Mouse (Mus musculus) megakaryocyte, embryonic 14.5 days (primary cell): ENCODE data around the gene Ap1s3.

Experiments used
- FLI1 ChIP-seq: IDR thresholded peaks from 2 replicates; pipeline ENCODE4 v1.6.1; 2012; ENCODE audit warnings: low read length, inconsistent platforms, mixed read lengths
- GATA1 ChIP-seq: IDR thresholded peaks from 3 replicates; pipeline ENCODE4 v1.6.1; 2012; ENCODE audit warnings: mixed read lengths, low read length, inconsistent platforms, borderline replicate concordance

DNA sequence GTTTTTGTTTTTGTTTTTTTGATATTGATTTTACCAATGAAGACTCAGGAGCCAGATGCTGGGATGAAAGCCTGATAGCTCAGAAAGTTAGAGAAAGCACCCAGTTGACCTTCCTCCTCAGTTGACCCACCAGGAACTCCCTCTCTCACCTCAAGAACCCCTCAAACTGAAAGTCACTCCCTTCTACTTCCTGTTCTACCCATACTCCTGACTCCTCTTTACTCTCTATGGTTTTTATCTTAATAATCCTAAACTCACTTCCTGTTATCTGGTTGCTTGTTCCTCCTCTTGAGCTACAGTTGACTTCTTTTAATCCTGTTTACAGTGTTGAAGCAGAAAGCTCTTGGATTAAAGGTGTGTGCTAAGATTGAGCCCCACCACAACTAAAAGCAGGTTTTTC is 12.3 kb upstream of the Ap1s3 start:
- no peak for TF ChIP-seq GATA1
- no peak for TF ChIP-seq FLI1
